Mouse (Mus musculus): ENCODE data around the gene Fmnl3. TPM values are rescaled to one million over a fixed set of nuclear protein-coding genes. Genes with fewer than 3 reads are reported as not detected.
A peak's percentile ranks its signal among the peaks of the same experiment; 100 is the strongest.

Fmnl3 gene
- polyA plus RNA-seq, 1 experiment from 2014 or later: 17.2 TPM

DNA sequence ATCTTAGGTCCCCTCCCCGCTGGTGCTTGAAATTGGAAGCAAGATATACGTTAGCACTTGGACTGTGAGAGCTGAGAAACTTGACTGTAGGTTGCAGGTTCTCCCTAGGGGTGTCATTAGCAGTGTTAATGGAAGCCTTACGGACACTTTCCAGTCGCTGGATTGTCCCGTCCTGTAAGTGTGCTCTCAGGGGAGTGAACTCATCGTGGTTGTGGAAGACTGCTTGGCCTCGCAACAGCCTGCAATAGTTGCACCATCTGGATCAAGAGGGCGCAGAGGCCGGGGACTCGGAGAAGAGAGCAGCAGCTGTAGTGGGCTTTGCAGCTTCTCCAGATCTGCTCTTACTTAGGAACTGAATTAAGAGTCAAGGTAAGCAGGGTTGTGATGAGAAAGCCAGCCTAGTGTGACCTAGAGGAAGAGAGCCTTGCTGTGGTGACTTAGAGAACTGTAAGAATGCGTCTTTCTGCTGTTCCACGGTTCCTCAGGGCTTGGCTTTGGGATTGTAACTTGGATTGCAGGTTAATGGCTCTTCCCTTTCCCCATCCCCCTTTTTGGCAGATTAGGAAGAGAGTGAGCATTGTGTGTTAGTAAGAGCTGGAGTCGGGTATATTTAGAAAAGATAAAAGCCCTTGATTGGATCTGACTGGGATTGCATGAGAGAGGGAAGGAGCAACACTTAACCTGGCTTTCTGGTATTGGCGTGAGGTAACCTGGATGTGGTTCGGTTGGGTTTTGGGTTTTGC, 29.4 kb upstream of the Fmnl3 start:
- H3K4me3 ChIP-seq: no peak overlapping the region
- no peak overlapping the region for H3K27ac ChIP-seq (ENCODE audit: poor library complexity, severe bottlenecking)
- H3K4me2 ChIP-seq: no peak overlapping the region
- peak overlapping the region; percentile 9; the same call in 1 of the 2 replicates for H3K9ac ChIP-seq
- no peak for ATAC-seq (ENCODE audit: insufficient number of reproducible peaks, low FRiP score)
- H3K27me3 ChIP-seq (replicated peaks): no peaks in the 10 kb centered on the region
- WGBS: 69% methylated on average over 15 of the region's 15 CpGs
- H3K36me3 ChIP-seq: peaks cover 31% of the 10 kb centered on the region
- H3K4me1 ChIP-seq (replicated peaks): peaks cover 53% of the 10 kb centered on the region
- H3K9me3 ChIP-seq (replicated peaks): no peaks in the 10 kb centered on the region

DNA sequence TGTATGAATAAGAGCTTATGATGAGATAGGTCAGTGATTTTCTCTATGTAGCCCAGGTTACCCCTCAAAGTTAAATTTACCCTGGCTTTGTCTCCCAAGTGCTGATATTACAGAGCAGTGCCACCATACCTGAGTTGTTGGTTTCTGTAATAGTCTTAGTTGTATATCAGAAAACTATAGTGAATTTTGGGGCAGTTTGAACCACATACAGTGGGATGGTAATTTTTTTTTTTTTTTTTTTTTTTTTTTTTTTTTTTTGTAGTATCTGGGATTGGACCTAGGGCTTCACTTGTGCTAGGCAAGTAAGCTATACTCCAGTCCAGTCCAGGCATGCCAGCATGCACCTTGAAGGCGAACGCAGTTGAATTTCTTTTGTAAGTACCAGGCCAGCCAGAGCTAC, 27.3 kb upstream of the Fmnl3 start:
- peaks cover 61% of the 10 kb centered on the region for H3K4me1 ChIP-seq (replicated peaks)
- H3K27me3 ChIP-seq (replicated peaks): no peaks in the 10 kb centered on the region
- no peak overlapping the region for H3K4me3 ChIP-seq
- H3K4me2 ChIP-seq: no peak overlapping the region
- no peak overlapping the region for H3K27ac ChIP-seq (ENCODE audit: poor library complexity, severe bottlenecking)
- H3K9me3 ChIP-seq (replicated peaks): no peaks in the 10 kb centered on the region
- no peak overlapping the region for H3K9ac ChIP-seq
- ATAC-seq (ENCODE audit: insufficient number of reproducible peaks, low FRiP score): no peak
- H3K36me3 ChIP-seq: peaks cover 11% of the 10 kb centered on the region; the same call in 1 of the 2 replicates
- 93% methylated on average over 2 of the region's 2 CpGs for WGBS

DNA sequence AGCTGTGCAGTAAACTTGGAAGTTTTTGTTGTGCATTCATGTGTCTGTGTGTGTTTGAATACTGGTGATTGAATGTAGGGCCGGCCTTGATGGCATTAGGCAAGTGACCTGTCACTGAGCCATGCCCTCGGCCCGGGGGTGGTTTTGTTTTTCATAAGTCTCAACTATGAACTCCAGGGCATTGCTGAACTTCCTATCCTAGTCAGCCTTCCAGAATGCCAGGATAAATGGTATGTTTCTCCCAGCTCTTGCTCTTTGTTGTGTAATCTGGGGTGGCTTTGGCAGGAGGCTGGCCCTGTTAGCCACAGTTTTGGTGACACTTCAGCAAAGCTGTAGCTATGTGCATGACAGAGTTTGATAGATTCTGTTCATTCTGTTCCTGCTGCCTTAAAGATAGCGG, 26.6 kb upstream of the Fmnl3 start:
- Histone ChIP-seq H3K4me2 (peak overlapping the region; percentile 3; the same call in 1 of the 2 replicates), H3K9ac (peak overlapping the region; percentile 43; the same call in 1 of the 2 replicates), H3K27me3 (replicated peaks) (no peaks in the 10 kb centered on the region), H3K36me3 (0 out of 2 replicates have a peak, but pooled peaks cover 4% of the 10 kb centered on the region), H3K27ac (ENCODE audit: poor library complexity, severe bottlenecking) (peak overlapping the region; percentile 25; the same call in 1 of the 2 replicates), H3K4me1 (replicated peaks) (peaks cover 66% of the 10 kb centered on the region), H3K4me3 (no peak overlapping the region), H3K9me3 (replicated peaks) (no peaks in the 10 kb centered on the region)
- ATAC-seq (ENCODE audit: insufficient number of reproducible peaks, low FRiP score): no peak
- WGBS: 76% methylated on average over 4 of the region's 4 CpGs

DNA sequence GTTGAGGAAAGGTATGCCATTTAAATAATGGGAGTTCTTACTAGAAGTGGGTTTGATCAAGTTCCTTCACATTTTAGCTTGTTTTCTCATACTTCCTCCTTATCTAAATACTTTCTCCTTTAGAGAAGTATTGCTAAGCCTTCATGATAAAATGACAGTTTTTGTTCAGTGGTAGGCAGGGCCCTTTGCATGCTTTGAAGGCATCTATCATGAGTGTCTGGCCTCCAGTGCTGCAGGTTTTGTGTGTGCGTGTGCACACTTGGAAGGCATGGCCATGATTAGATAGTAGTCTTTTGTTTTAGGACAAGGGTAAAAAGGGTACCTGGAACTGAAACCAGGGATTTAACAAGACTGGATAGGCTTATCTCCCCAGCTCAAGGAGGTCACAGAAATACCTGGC, 26.2 kb upstream of the Fmnl3 start:
- Histone ChIP-seq H3K9me3 (replicated peaks) (no peaks in the 10 kb centered on the region), H3K9ac (peak overlapping the region; percentile 43; the same call in 1 of the 2 replicates), H3K27ac (ENCODE audit: poor library complexity, severe bottlenecking) (no peak overlapping the region), H3K4me1 (replicated peaks) (peaks cover 68% of the 10 kb centered on the region), H3K27me3 (replicated peaks) (no peaks in the 10 kb centered on the region), H3K4me2 (peak overlapping the region; percentile 3; the same call in 1 of the 2 replicates), H3K4me3 (no peak overlapping the region), H3K36me3 (0 out of 2 replicates have a peak, but pooled peaks cover 4% of the 10 kb centered on the region)
- WGBS: 2% methylated on average over 1 of the region's 1 CpGs
- ATAC-seq (ENCODE audit: insufficient number of reproducible peaks, low FRiP score): no peak

DNA sequence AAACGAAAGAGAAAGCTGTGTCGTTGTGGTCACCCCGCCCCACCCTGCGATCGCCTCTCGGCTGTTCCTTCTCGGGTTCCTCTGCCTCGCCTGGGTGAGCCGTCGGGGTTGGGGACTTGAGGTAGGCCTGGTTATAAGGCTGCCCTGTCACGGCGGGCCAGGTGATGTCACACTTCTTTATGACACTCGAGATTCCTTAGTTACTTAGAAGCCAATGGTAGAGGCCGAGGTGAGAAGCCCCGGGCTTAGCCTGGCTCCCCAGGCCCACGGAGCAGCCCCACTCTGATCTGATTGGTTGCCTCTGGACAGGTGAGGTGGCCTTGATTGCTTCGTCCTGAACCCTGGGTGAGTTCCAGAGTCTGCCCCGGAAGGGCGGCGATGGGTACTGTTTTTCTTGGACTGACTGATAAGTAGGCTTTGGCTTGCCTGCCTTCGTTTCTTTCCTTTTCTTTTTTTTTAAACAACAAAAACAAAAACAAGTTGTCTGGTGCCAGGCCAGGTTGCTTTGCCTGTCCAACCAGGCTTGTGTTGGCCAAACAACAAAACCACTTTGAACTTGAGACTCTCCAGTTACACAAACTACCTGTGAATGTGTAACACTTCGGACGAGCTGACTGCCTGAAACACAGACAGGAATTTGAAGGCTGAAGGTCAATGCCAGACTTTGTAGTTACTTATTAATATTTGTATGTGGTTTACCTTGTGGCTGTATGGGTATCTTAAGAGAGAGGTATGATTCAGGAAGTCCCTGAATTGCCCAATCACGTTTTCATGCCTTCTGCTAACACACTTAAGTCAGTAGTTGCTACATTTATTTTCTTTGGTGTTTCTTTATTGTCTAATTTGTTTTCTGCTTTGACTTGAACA, 23.3 kb upstream of the Fmnl3 start:
- no peaks in the 10 kb centered on the region for H3K27me3 ChIP-seq (replicated peaks)
- H3K4me3 ChIP-seq: peak overlapping the region; percentile 67
- 3% methylated on average over 24 of the region's 24 CpGs for WGBS
- H3K4me1 ChIP-seq (replicated peaks): peaks cover 50% of the 10 kb centered on the region
- no peaks in the 10 kb centered on the region for H3K36me3 ChIP-seq
- peak; percentile 58 for ATAC-seq (ENCODE audit: insufficient number of reproducible peaks, low FRiP score)
- H3K27ac ChIP-seq (ENCODE audit: poor library complexity, severe bottlenecking): peak overlapping the region; percentile 85
- H3K4me2 ChIP-seq: peak overlapping the region; percentile 96
- peak overlapping the region; percentile 89 for H3K9ac ChIP-seq
- no peaks in the 10 kb centered on the region for H3K9me3 ChIP-seq (replicated peaks)

DNA sequence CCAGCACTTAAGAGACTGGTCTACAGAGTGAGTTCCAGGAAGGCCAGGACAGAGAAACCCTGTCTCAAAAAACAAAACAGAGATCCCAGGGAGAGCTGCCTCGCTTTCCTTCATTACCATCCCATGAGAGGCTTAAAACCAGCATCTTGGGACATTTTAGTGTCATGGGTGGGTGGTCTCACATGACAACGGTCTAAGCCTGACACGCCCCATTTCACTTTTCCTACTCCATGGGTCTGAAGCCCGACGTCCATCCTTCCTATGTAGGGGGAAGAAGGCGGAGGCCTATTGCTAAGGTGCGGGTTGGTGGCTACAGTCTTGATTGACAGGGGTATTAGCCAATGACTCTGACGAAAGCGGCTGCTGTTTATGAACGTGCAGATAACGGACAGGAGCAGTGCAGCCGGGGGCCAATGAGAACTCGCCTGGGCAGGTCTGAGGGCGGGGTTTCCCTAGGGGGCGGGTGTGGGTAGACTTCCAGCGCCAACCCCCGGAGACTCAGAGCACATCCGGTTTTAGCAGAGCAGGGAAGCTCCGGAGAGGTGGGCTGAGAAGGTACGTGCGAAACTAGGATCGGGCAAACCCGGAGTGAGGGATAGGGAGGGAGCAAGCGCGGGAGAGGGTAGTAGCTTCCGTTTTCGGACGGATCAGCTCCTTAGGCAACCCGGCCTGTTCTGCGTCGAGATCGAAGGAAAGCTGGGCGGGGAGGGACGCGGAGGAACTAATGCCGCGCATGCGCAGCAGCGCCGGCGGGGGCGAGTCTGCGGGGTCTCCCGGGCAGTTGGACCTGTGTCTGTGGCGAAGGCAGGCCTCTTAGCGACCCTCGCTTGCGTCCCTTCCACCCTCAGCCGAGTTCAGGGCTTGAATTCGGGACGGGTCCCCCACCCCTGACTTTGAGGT, 22.5 kb upstream of the Fmnl3 start, which contains the start of gene Tmbim6:
Tmbim6 (plus strand) TSS at position 397 of the 900 bp plus-strand sequence.
- no peaks in the 10 kb centered on the region for H3K27me3 ChIP-seq (replicated peaks)
- peak within 1 kb of the TSS; percentile 96 for H3K4me2 ChIP-seq
- H3K27ac ChIP-seq (ENCODE audit: poor library complexity, severe bottlenecking): peak within 1 kb of the TSS; percentile 85
- no peaks in the 10 kb centered on the region for H3K9me3 ChIP-seq (replicated peaks)
- H3K36me3 ChIP-seq: no peaks in the 10 kb centered on the region
- H3K4me3 ChIP-seq: peak within 1 kb of the TSS; percentile 67
- H3K9ac ChIP-seq: peak within 1 kb of the TSS; percentile 89
- peaks cover 41% of the 10 kb centered on the region for H3K4me1 ChIP-seq (replicated peaks)
- peak; percentile 100 for ATAC-seq (ENCODE audit: insufficient number of reproducible peaks, low FRiP score)
- WGBS: under 1% methylated on average over 51 of the region's 51 CpGs

DNA sequence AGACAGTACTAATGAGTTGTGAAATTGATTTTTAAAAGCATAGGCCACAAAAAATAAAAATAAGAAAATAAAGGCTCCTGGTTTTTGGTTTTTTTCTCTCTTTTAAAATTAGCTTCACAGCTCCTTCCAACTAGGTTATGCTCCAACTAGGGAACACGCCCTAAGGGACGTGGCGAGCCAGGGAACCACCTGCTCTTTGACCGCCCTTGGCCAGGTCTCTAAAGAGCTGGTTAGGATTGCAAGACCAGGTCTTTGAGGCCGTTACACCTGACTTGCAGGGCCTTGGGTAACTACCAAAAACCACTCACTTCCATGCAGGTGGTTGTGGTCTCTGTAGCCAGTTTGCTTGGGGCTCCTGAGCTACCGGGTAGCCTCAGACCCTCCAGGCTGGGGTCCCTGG, 21.7 kb upstream of the Fmnl3 start:
- Histone ChIP-seq H3K27me3 (replicated peaks) (no peaks in the 10 kb centered on the region), H3K4me1 (replicated peaks) (peaks cover 38% of the 10 kb centered on the region), H3K4me3 (peak overlapping the region; percentile 67), H3K36me3 (no peaks in the 10 kb centered on the region), H3K27ac (ENCODE audit: poor library complexity, severe bottlenecking) (peak overlapping the region; percentile 32), H3K9me3 (replicated peaks) (no peaks in the 10 kb centered on the region), H3K4me2 (peak overlapping the region; percentile 71), H3K9ac (no peak overlapping the region)
- ATAC-seq (ENCODE audit: insufficient number of reproducible peaks, low FRiP score): no peak
- WGBS: 83% methylated on average over 6 of the region's 6 CpGs

DNA sequence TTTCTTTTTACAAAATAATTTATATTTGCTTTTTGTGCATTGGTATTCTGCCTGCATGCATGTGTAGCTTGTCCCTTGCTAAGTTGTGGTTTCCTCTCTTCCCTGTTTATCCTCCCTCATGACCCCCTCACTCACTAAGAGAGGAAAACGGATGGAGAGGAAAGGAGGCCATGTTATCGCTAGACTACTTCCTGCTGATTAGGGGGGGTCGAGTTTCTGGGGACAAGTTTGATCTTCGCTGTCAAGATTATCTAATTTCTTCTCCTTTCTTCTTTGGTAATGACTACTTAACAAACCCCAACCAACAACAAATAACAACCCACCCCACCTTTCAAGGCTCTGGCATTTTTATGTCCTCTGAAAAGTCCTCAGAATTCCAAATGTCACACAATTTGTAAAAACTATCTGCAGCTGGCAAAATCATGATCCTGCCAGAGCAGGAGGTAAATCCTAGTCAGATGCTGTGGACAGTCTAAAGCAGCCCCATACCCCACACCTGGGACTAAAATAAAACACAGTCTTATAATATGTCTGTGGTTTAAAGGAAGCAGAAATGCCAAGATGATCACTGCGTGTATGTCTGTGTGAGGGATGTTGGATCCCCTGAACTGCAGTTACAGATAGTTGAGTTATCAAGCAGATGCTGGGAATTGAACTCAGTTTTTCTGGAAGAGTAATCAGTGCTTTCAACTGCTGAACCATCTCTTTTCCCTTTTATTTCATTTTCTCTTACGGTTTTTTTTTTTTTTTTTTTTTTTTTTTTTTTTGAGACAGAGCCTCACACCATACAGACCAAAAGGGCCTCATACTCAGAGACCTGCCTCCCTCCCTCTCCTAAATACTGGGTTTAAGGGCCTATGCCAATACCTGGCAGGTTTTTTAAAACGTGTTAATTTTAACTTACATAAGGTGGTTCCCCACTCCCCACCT, 20.5 kb upstream of the Fmnl3 start:
- Histone ChIP-seq H3K9ac (no peak overlapping the region), H3K4me3 (no peak overlapping the region), H3K4me2 (no peak overlapping the region), H3K9me3 (replicated peaks) (no peaks in the 10 kb centered on the region), H3K4me1 (replicated peaks) (peaks cover 26% of the 10 kb centered on the region), H3K36me3 (no peaks in the 10 kb centered on the region), H3K27me3 (replicated peaks) (no peaks in the 10 kb centered on the region), H3K27ac (ENCODE audit: poor library complexity, severe bottlenecking) (no peak overlapping the region)
- ATAC-seq (ENCODE audit: insufficient number of reproducible peaks, low FRiP score): no peak
- WGBS: 41% methylated on average over 7 of the region's 7 CpGs

DNA sequence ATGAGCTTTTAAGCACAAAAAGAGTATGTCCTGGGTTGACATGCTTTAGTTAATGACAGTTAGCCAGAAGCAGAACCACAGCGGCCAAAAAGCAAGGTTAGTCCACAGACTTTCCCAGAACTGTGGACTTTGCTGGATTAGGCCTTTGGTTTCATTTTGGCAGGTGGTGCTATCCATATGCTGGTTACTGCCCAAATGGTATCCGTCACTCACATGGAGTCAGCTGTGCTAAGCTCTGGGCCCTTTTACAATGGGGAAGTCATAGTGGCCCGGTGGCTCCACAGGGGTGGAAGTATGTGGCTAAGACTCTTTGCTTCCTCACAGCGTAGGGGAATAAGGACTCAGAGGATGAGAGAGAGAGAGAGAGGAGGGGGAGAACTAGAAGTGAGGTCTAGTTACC, 17.7 kb upstream of the Fmnl3 start:
- WGBS: 76% methylated on average over 4 of the region's 4 CpGs
- H3K9ac ChIP-seq: no peak overlapping the region

DNA sequence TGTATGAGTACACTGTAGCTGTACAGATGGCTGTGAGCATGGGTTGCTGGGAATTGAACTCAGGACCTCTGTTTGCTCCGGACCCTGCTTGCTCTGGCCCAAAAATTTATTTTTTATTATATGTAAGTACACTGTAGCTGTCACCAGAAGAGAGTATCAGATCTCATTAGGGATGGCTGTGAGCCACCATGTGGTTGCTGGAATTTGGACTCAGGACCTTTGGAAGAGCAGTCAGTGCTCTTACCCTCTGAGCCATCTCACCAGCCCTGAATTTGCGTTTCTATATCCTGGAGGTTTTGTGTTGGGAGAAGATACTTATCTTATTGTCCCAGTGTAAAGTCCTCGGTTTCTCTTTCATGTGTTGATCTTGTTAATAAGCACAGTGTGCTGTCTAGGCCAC, 16.5 kb upstream of the Fmnl3 start:
- Histone ChIP-seq H3K36me3 (no peaks in the 10 kb centered on the region), H3K27me3 (replicated peaks) (no peaks in the 10 kb centered on the region), H3K9ac (no peak overlapping the region), H3K27ac (ENCODE audit: poor library complexity, severe bottlenecking) (no peak overlapping the region), H3K4me1 (replicated peaks) (peaks cover 4% of the 10 kb centered on the region; the same call in 1 of the 2 replicates), H3K9me3 (replicated peaks) (no peaks in the 10 kb centered on the region), H3K4me3 (no peak overlapping the region), H3K4me2 (no peak overlapping the region)
- WGBS: 80% methylated on average over 3 of the region's 3 CpGs
- ATAC-seq (ENCODE audit: insufficient number of reproducible peaks, low FRiP score): no peak

More for the DNA sequence above, 17.7 kb upstream of the Fmnl3 start:
- no peak overlapping the region for H3K27ac ChIP-seq (ENCODE audit: poor library complexity, severe bottlenecking)
- no peak overlapping the region for H3K4me2 ChIP-seq
- no peak for ATAC-seq (ENCODE audit: insufficient number of reproducible peaks, low FRiP score)
- H3K27me3 ChIP-seq (replicated peaks): no peaks in the 10 kb centered on the region
- H3K36me3 ChIP-seq: no peaks in the 10 kb centered on the region
- H3K4me3 ChIP-seq: no peak overlapping the region
- peaks cover 8% of the 10 kb centered on the region for H3K4me1 ChIP-seq (replicated peaks)
- H3K9me3 ChIP-seq (replicated peaks): no peaks in the 10 kb centered on the region
